Mouse (Mus musculus) common myeloid progenitor, adult 5-6 weeks (primary cell): ENCODE measurements around the gene Scn3b. TPM values are rescaled to one million over a fixed set of nuclear protein-coding genes. Genes with fewer than 3 reads are reported as not detected.
A peak's percentile ranks its signal among the peaks of the same experiment; 100 is the strongest.

Experiments used
- ATAC-seq: replicated peaks from 2 replicates; pipeline ENCODE4 v1.8.0; 2016; ENCODE audit warnings: low read depth, mild to moderate bottlenecking, moderate TSS enrichment, inconsistent platforms; ENCODE audit not compliant: poor library complexity, severe bottlenecking
- total RNA-seq: library from RNA; stranded (forward); fragments of 200-1000, 187-1606 nt; gene quantifications from 2 replicates; pipeline ENCODE4 v1.2.3, GENCODE M21; 2017

The Scn3b gene
- total RNA-seq, 1 experiment from 2014 or later, result 0.37 TPM

GRCm38 (mm10) chr9:40268040-40268747, 823 bp upstream of the Scn3b start:
- 0 out of 2 replicates have a peak, but pooled peaks have one; percentile 16 for ATAC-seq

DNA sequence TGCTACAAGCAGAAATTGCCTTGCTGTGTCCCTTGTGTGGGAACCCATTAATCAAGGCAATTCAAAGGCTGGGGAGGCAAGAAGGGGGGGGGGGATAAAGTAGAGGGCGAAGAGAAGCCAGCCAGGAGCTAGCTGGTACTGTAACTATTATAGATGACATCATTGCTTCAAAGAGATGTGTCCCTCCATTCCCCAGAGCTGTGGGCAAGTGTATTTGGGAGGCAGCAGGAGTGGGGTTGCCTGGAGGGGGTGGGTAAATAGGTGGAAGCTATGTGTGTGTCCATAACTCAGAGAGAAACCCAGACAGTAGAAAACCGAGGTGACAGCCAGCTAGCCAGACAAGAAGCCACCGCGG, 292 bp upstream of the Scn3b start:
- ATAC-seq, result no peak

GRCm38 (mm10) chr9:40269880-40270279, 863 bp downstream of the Scn3b start:
- ATAC-seq, result peak; percentile 17

DNA sequence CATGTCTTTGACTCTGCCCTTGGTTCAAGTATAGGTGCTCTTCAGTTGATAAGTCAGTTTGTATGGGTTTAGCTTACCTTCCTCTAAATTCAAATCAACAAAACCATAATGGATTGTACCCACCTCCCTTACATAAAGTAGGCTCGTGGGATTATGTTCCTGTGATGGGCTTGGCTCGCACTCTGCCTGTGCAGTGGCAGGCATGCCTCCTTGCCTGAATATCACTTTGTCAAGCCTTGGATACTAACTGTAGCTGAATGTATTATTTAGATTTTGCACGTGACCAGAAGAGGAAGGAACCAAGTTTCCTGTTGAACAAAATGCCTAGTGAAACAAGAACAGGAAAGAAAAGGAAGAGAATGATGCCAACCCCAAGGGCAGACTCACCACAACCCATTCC, 2.1 kb downstream of the Scn3b start:
- no peak for ATAC-seq

GRCm38 (mm10) chr9:40272822-40273221, 3.8 kb downstream of the Scn3b start:
- no peak for ATAC-seq

- no peak for ATAC-seq
Observed at GRCm38 (mm10) chr9:40275904-40276303, 6.9 kb downstream of the Scn3b start.

DNA sequence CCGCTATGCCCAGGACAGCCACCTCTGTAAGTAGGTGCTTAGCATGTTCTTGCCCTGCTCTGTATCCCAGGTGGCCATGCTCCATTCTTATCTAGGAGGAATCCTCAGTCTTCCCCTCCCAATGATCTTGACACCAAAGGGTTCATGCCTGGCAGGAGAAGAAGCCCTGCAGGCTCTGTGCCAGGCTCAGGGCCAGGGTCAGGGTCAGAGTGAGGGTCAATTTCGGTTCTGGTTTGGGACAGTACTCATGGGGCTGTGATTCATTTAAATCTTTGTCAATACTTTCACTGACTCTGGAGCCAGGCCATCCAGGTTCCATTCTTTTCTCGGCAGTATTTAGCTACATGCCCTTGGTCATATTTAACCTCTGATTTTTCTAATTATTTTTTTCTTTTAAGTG, 8.7 kb downstream of the Scn3b start:
- ATAC-seq, result no peak

DNA sequence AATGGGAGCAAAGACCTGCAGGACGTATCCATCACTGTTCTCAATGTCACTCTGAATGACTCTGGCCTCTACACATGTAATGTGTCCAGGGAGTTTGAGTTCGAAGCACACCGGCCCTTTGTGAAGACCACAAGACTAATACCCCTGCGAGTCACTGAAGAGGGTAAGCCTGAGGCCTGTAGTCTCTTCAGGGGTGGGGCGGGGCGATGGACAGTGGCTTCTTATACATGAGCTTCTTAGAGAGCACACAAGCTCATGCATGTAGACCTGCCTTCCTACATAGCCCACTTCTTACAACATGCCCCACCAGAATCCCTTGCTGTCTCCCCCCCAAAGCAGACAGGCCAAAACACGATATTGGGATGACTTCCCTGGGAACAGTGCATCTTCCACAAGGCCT, 10.4 kb downstream of the Scn3b start:
- no peak for ATAC-seq

DNA sequence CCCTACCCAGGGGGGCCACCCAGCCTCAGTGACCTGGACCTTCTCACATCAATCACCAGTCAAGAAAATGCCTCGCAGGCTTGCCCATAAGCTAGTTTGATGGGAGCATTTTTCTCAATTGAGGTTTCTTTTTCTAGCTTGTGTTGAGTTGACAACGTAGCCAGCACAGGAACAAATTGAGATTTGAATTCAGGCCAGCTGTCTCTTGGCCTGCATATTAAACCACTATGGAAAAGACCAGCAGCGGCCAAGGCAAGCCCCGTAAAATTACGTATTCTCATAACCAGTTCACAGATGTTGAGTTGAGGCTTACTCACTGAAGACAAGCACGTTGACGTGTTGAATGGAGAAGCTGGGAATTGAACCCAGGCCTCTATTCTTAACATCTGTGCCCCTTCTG, 14.0 kb downstream of the Scn3b start:
- no peak for ATAC-seq

DNA sequence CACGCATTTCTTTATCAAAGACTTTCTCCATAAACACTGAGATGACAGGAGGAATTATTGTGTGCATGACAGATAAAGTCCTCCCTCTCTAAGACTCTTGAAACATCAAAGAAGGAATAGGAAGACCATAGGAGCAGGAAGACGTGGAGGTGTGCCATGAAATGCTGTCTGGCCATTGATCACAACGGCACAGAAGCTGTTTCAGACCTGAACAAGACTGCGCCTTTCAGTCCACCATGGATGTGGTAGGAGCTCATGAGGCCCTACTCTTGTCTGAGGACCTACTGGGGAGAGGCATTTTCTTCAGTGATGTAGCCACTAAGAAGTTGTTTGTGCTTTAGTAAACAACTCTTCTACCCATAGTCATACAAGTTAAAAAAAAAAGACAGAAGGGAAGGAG, 23.5 kb downstream of the Scn3b start:
- no peak for ATAC-seq

GRCm38 (mm10) chr9:40293286-40293685, 24.3 kb downstream of the Scn3b start:
- no peak for ATAC-seq

GRCm38 (mm10) chr9:40293740-40294139, 24.7 kb downstream of the Scn3b start:
- no peak for ATAC-seq

- ATAC-seq, result no peak
Observed at GRCm38 (mm10) chr9:40294210-40294609, 25.2 kb downstream of the Scn3b start.

DNA sequence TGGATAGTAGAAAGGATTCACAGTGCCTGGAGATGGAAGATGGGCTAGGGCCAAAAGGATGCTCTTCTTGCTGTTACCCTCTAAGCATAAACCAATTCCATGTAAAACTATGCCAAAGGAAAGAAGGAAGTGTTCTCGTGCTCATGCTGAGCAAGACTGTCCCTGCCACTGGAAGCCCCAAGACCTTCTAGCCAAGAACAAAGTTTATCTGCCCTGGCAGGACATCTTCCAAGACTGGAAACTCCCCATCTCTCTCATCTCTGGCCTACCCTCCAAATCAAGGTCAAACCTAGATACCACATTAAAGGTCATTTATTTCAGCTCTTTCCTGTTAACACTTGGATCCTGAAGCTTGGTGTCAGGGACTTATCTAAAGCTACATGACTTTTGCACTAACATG, 25.8 kb downstream of the Scn3b start:
- ATAC-seq, result no peak

DNA sequence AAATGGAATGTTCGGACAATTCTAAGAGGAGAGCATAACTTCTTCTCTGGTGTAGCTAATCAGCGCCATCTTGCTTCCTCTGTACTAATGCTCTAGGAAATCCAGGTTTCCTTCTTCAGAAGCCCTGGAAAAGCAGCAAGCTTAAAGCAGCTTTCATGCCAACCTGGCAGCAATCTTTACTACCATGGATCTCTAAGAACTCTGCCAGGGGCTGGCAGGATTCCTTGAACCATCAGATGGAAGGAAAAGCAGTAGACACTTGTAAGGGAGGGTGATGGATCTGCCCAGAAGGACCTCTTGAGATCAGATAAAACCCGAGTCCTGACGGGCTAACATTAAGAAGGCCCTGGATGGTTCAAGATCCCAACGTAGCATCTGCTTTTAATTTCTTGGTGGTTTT, 27.2 kb downstream of the Scn3b start:
- ATAC-seq, result no peak

DNA sequence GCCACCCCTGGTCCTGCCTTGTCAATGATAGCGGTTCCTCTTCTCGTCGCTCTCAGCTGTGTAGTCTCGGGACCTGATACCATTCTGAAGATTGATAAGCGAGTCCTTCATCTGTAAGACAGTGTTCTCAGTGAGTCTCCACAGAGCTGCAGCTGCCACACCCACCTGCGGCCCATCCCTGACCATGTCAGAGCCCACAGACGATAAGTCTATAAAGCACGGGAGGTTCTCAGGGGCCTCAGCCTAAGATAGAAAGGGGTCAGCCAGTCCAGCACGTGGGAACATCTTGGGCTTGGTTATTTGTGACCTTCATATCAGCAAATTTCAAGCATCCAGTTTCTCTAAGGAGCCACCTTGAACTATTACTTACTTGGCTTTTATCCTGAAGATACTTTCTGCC, 29.0 kb downstream of the Scn3b start:
- ATAC-seq, result no peak

DNA sequence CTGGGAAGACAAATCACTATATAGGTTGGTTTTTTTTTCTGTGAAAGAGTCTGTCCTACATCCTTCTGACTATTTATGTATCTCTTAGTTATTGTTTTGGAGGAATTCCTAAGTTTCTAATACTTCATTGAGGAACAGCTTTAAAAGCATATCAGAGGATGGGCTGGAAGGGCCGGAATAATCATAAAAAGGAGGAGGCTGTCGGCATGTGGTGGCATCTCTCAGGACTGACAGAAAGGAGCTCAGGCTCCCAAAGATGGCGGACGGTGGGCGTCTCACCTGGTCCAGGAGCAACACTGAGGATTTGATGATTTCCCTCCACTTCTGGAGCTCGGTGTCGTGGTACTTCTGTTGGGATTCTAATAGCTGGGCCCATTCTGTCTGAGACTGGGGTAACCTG, 30.3 kb downstream of the Scn3b start:
- no peak for ATAC-seq

GRCm38 (mm10) chr9:40300018-40300989, 31.3 kb downstream of the Scn3b start:
- no peak for ATAC-seq

DNA sequence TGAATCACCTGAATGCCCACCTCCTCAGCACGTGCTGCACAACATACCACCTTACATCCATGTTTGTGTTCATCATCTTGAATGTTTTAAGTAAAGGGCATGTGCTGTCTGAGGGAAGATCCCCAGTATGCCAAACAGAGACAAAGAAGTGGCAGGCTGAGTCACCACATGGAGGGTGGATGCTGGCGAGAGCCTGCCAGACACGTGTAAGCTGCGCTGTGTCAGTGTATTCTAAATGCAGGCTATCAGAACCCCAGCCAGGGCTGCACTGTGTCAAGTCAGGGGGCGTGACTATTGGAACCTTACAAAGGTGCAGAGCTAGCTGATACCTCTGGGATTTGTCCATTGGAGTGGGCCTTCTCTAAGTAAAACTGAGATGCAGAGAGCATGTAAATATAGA, 32.5 kb downstream of the Scn3b start:
- no peak for ATAC-seq

DNA sequence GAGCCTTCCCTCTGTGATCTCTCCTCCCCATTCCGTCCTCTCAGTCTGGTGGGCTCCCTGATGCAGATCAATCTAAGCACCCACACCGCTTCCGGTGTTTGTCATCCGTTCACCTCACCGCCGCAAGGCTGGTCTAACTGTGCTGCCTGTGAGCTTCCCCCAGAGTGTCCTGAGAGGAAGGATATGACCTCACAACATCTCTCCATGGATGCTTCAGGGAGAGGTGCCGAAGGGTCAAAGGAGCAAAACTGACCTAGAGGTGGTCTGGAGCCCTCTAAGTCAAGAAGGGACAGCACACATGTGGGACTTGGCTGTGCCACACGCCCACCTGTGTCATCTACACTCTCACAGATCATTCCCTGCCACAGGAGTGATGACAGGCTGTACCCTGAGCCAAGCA, 33.4 kb downstream of the Scn3b start:
- ATAC-seq, result no peak

DNA sequence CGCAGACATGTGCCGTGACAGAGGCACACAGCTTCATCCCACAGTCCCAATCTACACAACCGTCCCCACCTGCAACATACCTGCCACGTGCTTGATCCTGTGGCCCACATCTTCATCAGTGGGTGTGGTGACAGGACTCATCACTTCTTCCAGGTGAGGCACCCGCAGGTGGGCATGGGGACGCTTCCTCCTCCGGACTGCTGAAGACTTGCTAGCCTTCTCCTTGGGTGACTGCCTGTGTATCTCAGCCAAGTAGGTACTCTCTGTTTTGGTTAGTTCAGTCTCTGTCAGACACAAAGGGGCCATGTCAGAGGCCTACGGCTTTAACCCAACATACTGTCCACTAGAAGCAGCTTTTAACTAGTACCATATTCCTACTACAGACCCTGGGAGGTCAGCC, 35.2 kb downstream of the Scn3b start:
- no peak for ATAC-seq
